Mouse (Mus musculus): ENCODE measurements at regions not wholly inside any gene's neighbourhood (a gene's known extent, or its start where the extent isn't known, plus 50 kb on each side); places are given as distances from the start of the nearest gene placed in this dataset.

DNA sequence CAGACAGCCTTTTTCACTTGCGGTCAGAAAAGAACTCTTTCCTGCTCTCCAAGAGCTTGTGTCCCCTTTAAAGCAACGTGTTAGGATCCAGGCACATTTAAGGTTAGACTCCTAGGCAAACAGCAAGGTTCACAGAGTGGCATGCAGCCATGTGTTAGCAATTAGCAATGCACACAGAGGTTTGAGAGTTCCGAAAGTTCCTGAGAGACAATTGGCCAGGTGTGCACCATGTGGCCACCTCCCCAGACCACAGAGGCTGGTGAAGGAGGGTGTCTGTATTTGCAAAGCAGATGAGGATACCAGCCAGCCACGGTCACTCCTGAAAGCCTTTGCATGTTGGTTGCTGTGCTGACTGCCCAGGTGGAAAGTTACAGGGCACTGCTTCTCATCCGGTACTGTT is 240.6 kb downstream of the H2al1j start:
- no peak for DNase-seq (ENCODE audit: low spot score in 2 of 2)

GRCm38 (mm10) chrX:11574354-11574753 is 246.7 kb downstream of the H2al1j start:
- no peak for DNase-seq (ENCODE audit: low spot score in 2 of 2)

GRCm38 (mm10) chrX:11575571-11575970 is 247.9 kb downstream of the H2al1j start:
- DNase-seq (ENCODE audit: low spot score in 2 of 2) = no peak

GRCm38 (mm10) chrX:11576287-11576686 is 248.7 kb downstream of the H2al1j start:
- DNase-seq (ENCODE audit: low spot score in 2 of 2) = no peak

GRCm38 (mm10) chrX:11577294-11577693 is 249.7 kb downstream of the H2al1j start:
- DNase-seq (ENCODE audit: low spot score in 2 of 2) = no peak

GRCm38 (mm10) chrX:11585353-11585752 is 257.7 kb downstream of the H2al1j start:
- DNase-seq (ENCODE audit: low spot score in 2 of 2) = no peak

DNA sequence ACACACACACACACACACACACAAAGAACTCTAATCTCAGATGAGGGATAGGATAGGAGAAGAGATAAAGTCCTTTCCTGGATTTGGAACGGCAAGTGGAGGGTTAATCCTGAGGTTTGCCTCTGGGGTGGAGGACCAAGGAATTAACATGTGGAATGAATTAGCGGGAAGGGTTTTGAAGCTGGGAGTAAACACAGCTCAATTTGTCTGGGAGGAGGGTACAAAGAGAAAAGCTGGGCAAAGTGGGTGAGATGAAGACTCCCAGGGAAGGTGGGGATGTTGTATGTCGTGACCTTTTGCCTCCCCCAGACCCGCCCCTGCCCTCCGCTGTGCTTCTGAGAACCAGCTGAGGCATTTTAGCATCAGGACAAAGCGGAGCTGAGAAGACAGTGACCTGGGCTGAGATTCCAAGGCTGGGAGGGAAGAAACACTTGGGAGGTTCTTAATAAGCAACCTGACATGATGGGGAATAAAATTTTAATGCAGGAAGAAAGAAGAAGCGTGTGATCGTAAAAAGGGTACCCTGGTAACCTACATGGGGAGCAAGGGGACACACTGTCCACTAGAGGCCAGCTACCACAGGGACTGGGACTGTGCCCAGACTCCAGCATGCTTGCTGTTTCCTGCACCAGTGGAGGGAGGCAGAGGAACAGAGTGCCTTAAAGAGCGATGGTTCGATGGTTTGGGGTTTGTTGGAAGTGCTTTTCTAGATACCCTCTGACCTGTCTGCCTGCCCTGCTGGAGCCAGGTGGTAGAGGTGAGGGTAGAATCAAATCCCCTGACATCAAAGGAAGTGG is 264.0 kb downstream of the H2al1j start:
- no peak for DNase-seq (ENCODE audit: low spot score in 2 of 2)

GRCm38 (mm10) chrX:11594542-11594941 is 266.9 kb downstream of the H2al1j start:
- no peak for DNase-seq (ENCODE audit: low spot score in 2 of 2)

DNA sequence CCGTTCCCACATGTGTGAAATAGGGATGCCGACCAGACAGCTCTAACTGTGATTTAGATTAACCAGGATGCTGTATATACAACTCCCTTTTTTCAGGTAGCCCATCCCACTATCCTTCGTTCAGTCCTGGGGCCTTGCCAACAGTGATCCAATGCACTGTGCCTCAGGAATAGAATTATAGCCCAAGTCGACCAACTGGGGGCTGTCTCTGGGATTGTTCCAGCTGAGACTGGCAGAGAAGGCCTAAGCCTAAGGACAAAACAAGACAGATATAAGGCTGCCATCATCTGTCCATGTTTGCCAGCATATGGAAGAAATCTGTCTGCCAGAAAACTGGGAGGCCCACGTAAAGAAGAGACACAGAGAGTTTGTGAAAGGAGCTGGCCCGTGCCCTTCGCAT is 269.9 kb downstream of the H2al1j start:
- no peak for DNase-seq (ENCODE audit: low spot score in 2 of 2)

DNA sequence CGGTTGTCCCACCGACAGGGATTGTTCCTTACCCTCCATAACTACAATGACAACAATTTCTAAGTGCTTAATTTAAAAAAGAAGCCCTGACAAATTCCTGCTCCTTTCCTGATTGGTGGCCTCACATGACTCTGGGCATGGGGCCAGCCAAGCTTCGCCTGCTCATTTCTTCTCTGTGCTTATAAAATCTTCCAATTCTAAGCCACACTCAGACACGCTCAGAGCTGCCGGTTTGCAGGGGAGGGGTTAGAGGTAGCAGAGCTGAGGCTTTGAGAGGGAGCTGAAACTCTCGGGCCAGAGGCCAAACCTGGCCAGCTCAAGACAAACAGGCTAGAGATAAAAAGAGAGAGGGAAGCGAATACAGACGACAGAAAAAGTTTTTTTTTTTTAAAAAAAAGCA is 286.6 kb downstream of the H2al1j start:
- DNase-seq (ENCODE audit: low spot score in 2 of 2) = peak; percentile 29 to 65

DNA sequence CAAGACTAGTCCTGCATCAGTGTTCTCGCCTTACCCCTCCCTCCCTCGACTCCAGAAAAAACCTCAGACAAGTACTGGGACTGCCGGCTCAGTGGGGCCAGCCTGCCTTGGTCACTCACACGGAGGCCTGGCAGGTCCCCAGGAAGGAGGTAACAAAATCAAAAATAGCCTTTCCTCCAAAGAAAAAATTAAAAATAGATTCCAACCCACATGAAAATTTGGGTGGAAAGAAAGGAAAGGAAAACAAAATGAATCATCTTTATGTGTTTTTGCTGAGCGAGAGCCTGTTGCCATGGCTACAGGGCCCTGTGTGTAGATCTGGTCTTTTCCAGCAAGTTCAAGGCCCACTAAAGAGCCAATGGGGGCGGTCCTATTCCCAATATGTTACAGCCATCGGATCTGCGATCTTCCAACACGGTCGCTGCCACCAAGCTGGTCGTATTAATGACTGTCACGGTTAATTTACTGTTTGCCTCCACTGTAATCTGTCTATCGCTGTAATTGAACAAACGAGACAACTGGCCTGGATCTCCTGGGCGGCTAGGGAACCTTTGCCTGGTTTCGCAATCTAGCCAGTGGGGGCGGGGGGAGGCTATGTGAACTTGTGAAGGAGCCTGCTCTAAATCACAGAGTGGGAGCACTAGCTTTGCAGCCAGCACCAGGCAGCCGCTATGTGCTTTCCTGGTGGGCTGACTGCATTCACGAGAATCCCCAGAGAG is 293.6 kb downstream of the H2al1j start:
- peak; percentile 46 to 65 for DNase-seq (ENCODE audit: low spot score in 2 of 2)

DNA sequence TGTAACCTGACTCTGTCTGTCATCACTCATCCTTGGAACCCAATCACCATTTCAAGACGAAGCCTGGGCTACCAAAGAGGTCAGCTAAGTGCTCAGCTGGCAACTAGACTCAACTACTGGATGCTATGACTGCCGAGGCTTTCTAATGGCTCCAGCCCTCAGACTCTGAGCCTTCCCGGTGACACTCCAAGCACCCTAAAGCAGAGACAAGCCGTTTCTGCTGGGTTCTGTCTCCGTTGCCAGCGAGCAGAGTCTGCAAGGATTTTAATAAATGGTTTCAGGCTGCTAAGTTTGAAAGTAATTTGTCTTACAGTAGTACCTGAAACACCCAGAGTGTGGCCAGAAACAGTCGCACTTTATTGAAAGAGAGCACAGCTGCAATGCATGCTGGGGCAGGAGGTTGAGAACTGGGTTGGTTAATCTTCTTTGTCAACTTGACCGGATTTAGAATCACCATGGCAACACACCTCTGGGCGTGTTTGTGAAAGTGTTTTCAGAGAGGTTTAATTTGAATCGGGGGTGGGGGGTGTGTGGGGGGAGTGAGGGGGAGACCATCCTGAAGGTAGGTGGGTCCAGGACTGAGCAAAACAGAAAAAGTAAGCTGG is 298.8 kb downstream of the H2al1j start:
- no peak for DNase-seq (ENCODE audit: low spot score in 2 of 2)

DNA sequence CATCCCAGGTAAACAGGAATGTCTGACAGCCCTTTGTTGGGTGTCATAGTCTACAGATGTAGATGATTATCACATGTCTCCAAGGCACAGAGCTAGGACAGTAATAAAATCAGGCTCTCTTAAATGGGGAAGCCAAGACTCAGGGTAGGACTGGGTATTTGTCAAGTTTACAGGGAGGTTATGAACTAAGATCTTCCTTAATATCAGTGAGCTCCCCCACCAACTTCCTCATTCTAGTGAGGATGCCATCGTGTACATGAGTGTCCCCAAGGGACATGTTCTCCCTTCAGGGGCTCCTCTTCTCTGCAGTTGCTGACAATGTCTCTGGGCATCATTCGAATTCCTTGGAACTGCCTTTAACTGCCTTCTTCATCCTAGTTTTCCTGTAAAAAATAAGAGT is 301.7 kb downstream of the H2al1j start:
- DNase-seq (ENCODE audit: low spot score in 2 of 2) = no peak

GRCm38 (mm10) chrX:11629906-11630305 is 302.3 kb downstream of the H2al1j start:
- DNase-seq (ENCODE audit: low spot score in 2 of 2) = no peak

GRCm38 (mm10) chrX:11631186-11631913 is 303.7 kb downstream of the H2al1j start:
- no peak for DNase-seq (ENCODE audit: low spot score in 2 of 2)

DNA sequence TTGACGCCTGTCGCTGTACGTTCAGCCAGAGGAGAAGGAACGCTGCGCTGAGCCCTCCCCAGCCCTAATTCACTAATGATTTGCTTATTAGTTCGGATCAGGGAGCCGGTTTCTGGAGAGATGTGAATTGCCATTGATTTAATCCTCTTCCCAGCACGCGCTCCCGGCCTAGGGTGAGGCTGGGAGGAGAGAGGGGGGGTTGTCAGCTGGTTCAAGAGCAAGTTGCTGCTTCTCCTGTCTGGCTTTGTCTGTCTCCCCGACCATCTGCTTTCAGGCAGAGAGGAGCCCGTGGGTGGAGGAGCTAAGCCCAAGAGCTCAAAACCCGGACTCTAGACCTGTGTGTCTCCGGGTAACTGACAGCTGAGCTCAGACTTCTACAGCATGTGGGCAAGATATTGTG is 304.4 kb downstream of the H2al1j start:
- no peak for DNase-seq (ENCODE audit: low spot score in 2 of 2)

- DNase-seq (ENCODE audit: low spot score in 2 of 2) = no peak
Measured at GRCm38 (mm10) chrX:11633823-11634222, 306.2 kb downstream of the H2al1j start.

DNA sequence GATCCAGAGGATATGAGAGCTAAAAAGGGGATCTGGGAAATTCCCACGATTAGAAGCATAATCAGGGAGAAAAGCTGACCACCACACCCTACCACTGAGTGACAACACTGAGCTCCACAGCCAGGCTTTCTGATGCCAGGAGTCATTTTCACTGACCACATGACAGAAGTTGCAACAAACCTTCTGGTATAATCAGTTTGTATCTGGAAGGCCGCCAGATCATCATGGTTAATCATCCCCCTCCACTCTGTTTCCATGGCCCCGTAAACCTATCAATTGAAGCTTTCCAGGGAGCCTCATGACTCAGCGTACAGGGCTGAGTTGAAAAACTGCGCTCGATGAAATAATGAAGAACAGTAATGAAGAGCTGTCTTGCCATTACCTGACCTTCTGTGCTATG is 316.9 kb downstream of the H2al1j start:
- DNase-seq (ENCODE audit: low spot score in 2 of 2) = no peak

DNA sequence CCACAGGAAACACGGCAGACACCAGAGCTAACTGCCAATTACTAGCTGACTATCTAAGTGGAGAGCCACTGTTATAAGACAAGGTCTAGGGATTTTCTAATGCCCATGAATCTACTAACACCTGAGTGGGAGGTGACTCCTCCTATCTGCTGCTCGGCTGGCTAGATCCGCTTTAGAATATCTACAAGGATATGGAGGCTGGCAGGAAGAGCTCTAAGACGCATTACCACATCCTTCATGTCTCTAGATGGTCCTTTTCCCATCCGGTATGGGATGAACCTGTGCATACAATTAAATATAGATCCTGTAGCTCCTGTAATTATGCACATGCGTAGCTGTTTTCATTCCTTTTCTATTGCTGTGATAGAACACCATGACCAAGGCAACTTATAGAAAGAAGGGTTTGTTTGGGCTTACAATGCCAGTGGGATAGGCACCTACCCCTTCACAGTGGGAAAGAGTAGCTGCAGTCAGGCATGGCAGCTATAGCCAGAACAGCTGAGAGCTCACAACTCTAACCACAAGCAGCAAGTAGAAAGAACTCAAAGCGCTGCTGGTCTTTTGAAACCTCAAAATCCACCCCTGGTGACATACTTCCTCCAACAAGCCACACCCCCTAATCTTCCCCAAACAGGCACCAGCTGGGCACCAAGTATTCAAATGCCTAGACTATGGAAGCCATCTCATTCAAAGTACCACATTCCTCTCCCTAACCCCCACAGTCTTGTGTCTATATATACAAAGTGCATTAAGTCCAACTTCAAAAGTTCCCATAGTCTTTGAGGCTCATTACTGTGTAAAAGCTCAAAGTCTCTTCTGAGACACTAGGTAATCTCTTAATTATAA is 319.3 kb downstream of the H2al1j start:
- DNase-seq (ENCODE audit: low spot score in 2 of 2) = no peak

- DNase-seq (ENCODE audit: low spot score in 2 of 2) = no peak
Measured at GRCm38 (mm10) chrX:11647527-11647836, 319.9 kb downstream of the H2al1j start.

- DNase-seq (ENCODE audit: low spot score in 2 of 2) = no peak
Measured at GRCm38 (mm10) chrX:11653336-11653735, 325.7 kb downstream of the H2al1j start.

Data from urinary bladder, postnatal 4 days (tissue).